Mouse (Mus musculus) stomach, embryonic 16.5 days (tissue): ENCODE data around the gene Gpc6. TPM values are rescaled to one million over a fixed set of nuclear protein-coding genes. Genes with fewer than 3 reads are reported as not detected.
A peak's percentile ranks its signal among the peaks of the same experiment; 100 is the strongest.

Experiments
- ATAC-seq: fragments of 200-750 bp; cut with Nextera tagmentation; 2 replicates; pipeline ENCODE4 v1.8.0; 2017; ENCODE audit warnings: moderate number of reproducible peaks, moderate TSS enrichment; ENCODE audit not compliant: insufficient read depth, low FRiP score
- H3K27ac ChIP-seq: fragments of 300-500 bp; sonication (generic); 2 replicates; pipeline ENCODE4 v1.5.1; 2014; ENCODE audit warnings: low read length
- H3K27me3 ChIP-seq: fragments of 300-500 bp; sonication (generic); 2 replicates; pipeline ENCODE4 v1.6.1; 2014; ENCODE audit warnings: low read length, control low read depth, mixed read lengths; ENCODE audit not compliant: control insufficient read depth, insufficient read depth
- H3K36me3 ChIP-seq: fragments of 300-500 bp; sonication (generic); 2 replicates; pipeline ENCODE4 v1.6.1; 2014; ENCODE audit warnings: low read length; ENCODE audit not compliant: control insufficient read depth, insufficient read depth
- H3K4me1 ChIP-seq: fragments of 300-500 bp; sonication (generic); 2 replicates; pipeline ENCODE4 v1.6.1; 2014; ENCODE audit warnings: low read length, control low read depth, mixed read lengths; ENCODE audit not compliant: control insufficient read depth, insufficient read depth
- H3K4me2 ChIP-seq: fragments of 300-500 bp; sonication (generic); 2 replicates; pipeline ENCODE4 v1.6.1; 2014; ENCODE audit warnings: low read depth, low read length, mixed read lengths
- H3K4me3 ChIP-seq: fragments of 300-500 bp; sonication (generic); replicated peaks from 2 replicates; pipeline ENCODE4 v1.5.1; 2014; ENCODE audit warnings: mild to moderate bottlenecking, low read length
- H3K9ac ChIP-seq: fragments of 300-500 bp; sonication (generic); 2 replicates; pipeline ENCODE4 v1.6.1; 2014; ENCODE audit warnings: low read length
- H3K9me3 ChIP-seq: fragments of 300-500 bp; sonication (generic); replicated peaks from 2 replicates; pipeline ENCODE4 v1.6.1; 2016; ENCODE audit warnings: low read length, control low read depth; ENCODE audit not compliant: control insufficient read depth
- WGBS: fragments of 180-500 bp; shearing (Covaris S2); extraction: QIAGEN DNeasy Blood & Tissue Kit; methylation state at CpG from one replicate; pipeline ENCODE4 v1.1.7; 2014; 5-methylcytosine and 5-hydroxymethylcytosine counted together
- polyA plus RNA-seq: library from polyadenylated mRNA; unstranded; fragments of >200 nt; fragmentation: Nextera tagmentation; extraction: Ambion mirVana; gene quantifications from 2 replicates; pipeline ENCODE4 v1.2.1, GENCODE M21; 2015

The Gpc6 gene
- polyA plus RNA-seq, 1 experiment from 2014 or later: 46.7 TPM

- Histone ChIP-seq H3K36me3 (no peaks in the 10 kb centered on the region), H3K4me3 (no peak overlapping the region), H3K27me3 (no peaks in the 10 kb centered on the region), H3K9ac (no peak overlapping the region), H3K4me1 (no peaks in the 10 kb centered on the region), H3K4me2 (no peak overlapping the region), H3K27ac (no peak overlapping the region), H3K9me3 (no peaks in the 10 kb centered on the region)
- no peak for ATAC-seq
- WGBS: 93% methylated on average over 5 of the region's 5 CpGs
These were observed 994.5 kb downstream of the Gpc6 start for GRCm38 (mm10) chr14:117919612-117920011.

- Histone ChIP-seq H3K36me3 (no peaks in the 10 kb centered on the region), H3K9ac (no peak overlapping the region), H3K4me1 (no peaks in the 10 kb centered on the region), H3K27me3 (no peaks in the 10 kb centered on the region), H3K27ac (no peak overlapping the region), H3K9me3 (no peaks in the 10 kb centered on the region), H3K4me2 (no peak overlapping the region), H3K4me3 (no peak overlapping the region)
- ATAC-seq: no peak
- 63% methylated on average over 18 of the region's 18 CpGs for WGBS
These were observed 996.4 kb downstream of the Gpc6 start for GRCm38 (mm10) chr14:117921393-117922014.

- 83% methylated on average over 8 of the region's 8 CpGs for WGBS
- Histone ChIP-seq H3K9me3 (no peaks in the 10 kb centered on the region), H3K27ac (no peak overlapping the region), H3K36me3 (no peaks in the 10 kb centered on the region), H3K9ac (no peak overlapping the region), H3K4me3 (no peak overlapping the region), H3K4me2 (no peak overlapping the region), H3K4me1 (no peaks in the 10 kb centered on the region), H3K27me3 (no peaks in the 10 kb centered on the region)
- ATAC-seq: no peak
These were observed 998.6 kb downstream of the Gpc6 start for GRCm38 (mm10) chr14:117923667-117924066.

- H3K4me3 ChIP-seq: no peak overlapping the region
- H3K27ac ChIP-seq: peak overlapping the region; percentile 78
- 0 out of 2 replicates have a peak overlapping the region, but pooled peaks have one; percentile 4 for H3K4me2 ChIP-seq
- H3K4me1 ChIP-seq: peaks cover 12% of the 10 kb centered on the region
- WGBS: 23% methylated on average over 13 of the region's 13 CpGs
- H3K36me3 ChIP-seq: no peaks in the 10 kb centered on the region
- peak; percentile 45; the same call in 1 of the 2 replicates for ATAC-seq
- H3K9ac ChIP-seq: no peak overlapping the region
- no peaks in the 10 kb centered on the region for H3K27me3 ChIP-seq
- no peaks in the 10 kb centered on the region for H3K9me3 ChIP-seq
These were observed 1005.2 kb downstream of the Gpc6 start for GRCm38 (mm10) chr14:117930105-117930847.

GRCm38 (mm10) chr14:117930848-117931816, 1006.0 kb downstream of the Gpc6 start:
- Histone ChIP-seq H3K4me3 (no peak overlapping the region), H3K27ac (peak overlapping the region; percentile 78), H3K36me3 (no peaks in the 10 kb centered on the region), H3K9ac (0 out of 2 replicates have a peak overlapping the region, but pooled peaks have one; percentile 19), H3K27me3 (no peaks in the 10 kb centered on the region), H3K9me3 (no peaks in the 10 kb centered on the region), H3K4me1 (peaks cover 12% of the 10 kb centered on the region), H3K4me2 (no peak overlapping the region)
- WGBS: 73% methylated on average over 16 of the region's 16 CpGs
- ATAC-seq: peak; percentile 41; the same call in 1 of the 2 replicates

- H3K4me3 ChIP-seq: no peak overlapping the region
- no peaks in the 10 kb centered on the region for H3K36me3 ChIP-seq
- H3K9me3 ChIP-seq: no peaks in the 10 kb centered on the region
- 92% methylated on average over 17 of the region's 17 CpGs for WGBS
- H3K9ac ChIP-seq: no peak overlapping the region
- peaks cover 12% of the 10 kb centered on the region for H3K4me1 ChIP-seq
- no peak for ATAC-seq
- no peak overlapping the region for H3K27ac ChIP-seq
- H3K27me3 ChIP-seq: no peaks in the 10 kb centered on the region
- no peak overlapping the region for H3K4me2 ChIP-seq
These were observed 1007.2 kb downstream of the Gpc6 start for GRCm38 (mm10) chr14:117932163-117932851.

- H3K4me2 ChIP-seq: no peak overlapping the region
- peak; percentile 33; the same call in 1 of the 2 replicates for ATAC-seq
- no peak overlapping the region for H3K27ac ChIP-seq
- H3K4me1 ChIP-seq: no peaks in the 10 kb centered on the region; the same call in 1 of the 2 replicates
- H3K36me3 ChIP-seq: no peaks in the 10 kb centered on the region
- H3K4me3 ChIP-seq: no peak overlapping the region
- no peak overlapping the region for H3K9ac ChIP-seq
- no peaks in the 10 kb centered on the region for H3K9me3 ChIP-seq
- no peaks in the 10 kb centered on the region for H3K27me3 ChIP-seq
- WGBS: 19% methylated on average over 2 of the region's 2 CpGs
These were observed 1013.4 kb downstream of the Gpc6 start for GRCm38 (mm10) chr14:117938554-117938953.

GRCm38 (mm10) chr14:117939471-117939870, 1014.4 kb downstream of the Gpc6 start:
- Histone ChIP-seq H3K4me1 (no peaks in the 10 kb centered on the region; the same call in 1 of the 2 replicates), H3K27ac (no peak overlapping the region), H3K4me2 (no peak overlapping the region), H3K4me3 (no peak overlapping the region), H3K27me3 (no peaks in the 10 kb centered on the region), H3K36me3 (no peaks in the 10 kb centered on the region), H3K9me3 (no peaks in the 10 kb centered on the region), H3K9ac (no peak overlapping the region)
- WGBS: 91% methylated on average over 7 of the region's 7 CpGs
- ATAC-seq: no peak
